Mouse (Mus musculus): ENCODE measurements around the gene Wdhd1.
"Not testable (repeated sequence)": the region's sequence is repeated elsewhere in the genome, so short reads cannot be mapped to it uniquely, and the experiment has no call there.

Gene Wdhd1

GRCm38 (mm10) chr14:47276637-47277393, at the start of gene Wdhd1, which contains the start of gene Socs4:
Gene Wdhd1 (minus strand): TSS chr14:47276857.
Gene Socs4 (plus strand): TSS chr14:47276931.
- peak; percentile 98 for DNase-seq

GRCm38 (mm10) chr14:47325965-47326761, 49.5 kb upstream of the Wdhd1 start:
- no peak for DNase-seq

GRCm38 (mm10) chr14:47321581-47321980, 44.9 kb upstream of the Wdhd1 start:
- DNase-seq = not testable (repeated sequence)

GRCm38 (mm10) chr14:47319362-47319761, 42.7 kb upstream of the Wdhd1 start:
- no peak for DNase-seq

GRCm38 (mm10) chr14:47310342-47311181, 33.9 kb upstream of the Wdhd1 start:
- DNase-seq = no peak

- no peak for DNase-seq
Measured at GRCm38 (mm10) chr14:47309061-47309460, 32.4 kb upstream of the Wdhd1 start.

GRCm38 (mm10) chr14:47307669-47308068, 31.0 kb upstream of the Wdhd1 start:
- DNase-seq = no peak

- DNase-seq = no peak
Measured at GRCm38 (mm10) chr14:47305933-47306332, 29.3 kb upstream of the Wdhd1 start.

GRCm38 (mm10) chr14:47304814-47305405, 28.3 kb upstream of the Wdhd1 start:
- DNase-seq = no peak

- DNase-seq = no peak
Measured at GRCm38 (mm10) chr14:47302885-47303680, 26.4 kb upstream of the Wdhd1 start.

- DNase-seq = peak; percentile 53
Measured at GRCm38 (mm10) chr14:47298819-47299261, 22.2 kb upstream of the Wdhd1 start.

GRCm38 (mm10) chr14:47298408-47298792, 21.7 kb upstream of the Wdhd1 start:
- DNase-seq = peak; percentile 67

GRCm38 (mm10) chr14:47297785-47298407, 21.2 kb upstream of the Wdhd1 start, which contains the start of gene Mapk1ip1l:
Gene Mapk1ip1l (plus strand): TSS chr14:47298266.
- peak; percentile 95 for DNase-seq

GRCm38 (mm10) chr14:47296232-47296631, 19.6 kb upstream of the Wdhd1 start:
- no peak for DNase-seq

- DNase-seq = peak; percentile 31
Measured at GRCm38 (mm10) chr14:47294136-47294535, 17.5 kb upstream of the Wdhd1 start.

GRCm38 (mm10) chr14:47291772-47292171, 15.1 kb upstream of the Wdhd1 start:
- DNase-seq = no peak

GRCm38 (mm10) chr14:47287021-47287420, 10.4 kb upstream of the Wdhd1 start:
- no peak for DNase-seq

GRCm38 (mm10) chr14:47286215-47286614, 9.6 kb upstream of the Wdhd1 start:
- DNase-seq = no peak

GRCm38 (mm10) chr14:47285271-47285670, 8.6 kb upstream of the Wdhd1 start:
- no peak for DNase-seq

- peak; percentile 31 for DNase-seq
Measured at GRCm38 (mm10) chr14:47283568-47283967, 6.9 kb upstream of the Wdhd1 start.

- no peak for DNase-seq
Measured at GRCm38 (mm10) chr14:47281535-47281934, 4.9 kb upstream of the Wdhd1 start.

Data from kidney, postnatal 10 days (tissue).